Mouse (Mus musculus) lung, adult 2 months (tissue): Measurements from ENCODE around the gene Layn. TPM values are rescaled to one million over a fixed set of nuclear protein-coding genes. Genes with fewer than 3 reads are reported as not detected.
A peak's percentile ranks its signal among the peaks of the same experiment; 100 is the strongest.

Experiments used
- DNase-seq: peaks from one replicate; pipeline ENCODE4 v3.0.0; 2022
- H3K4me1 ChIP-seq: fragments of 200-500 bp; 2 replicates; pipeline ENCODE4 v1.6.1; 2011; ENCODE audit warnings: low read length; ENCODE audit not compliant: control insufficient read depth, insufficient read depth
- H3K4me3 ChIP-seq: fragments of 200-500 bp; replicated peaks from 2 replicates; pipeline ENCODE3; 2011; ENCODE audit warnings: low read depth, mild to moderate bottlenecking, control low read depth, low read length; ENCODE audit errors: extremely low read depth
- CTCF ChIP-seq: fragments of 200-500 bp; IDR thresholded peaks from 2 replicates; pipeline ENCODE4 v1.5.1; 2011; ENCODE audit warnings: mild to moderate bottlenecking, low read length, control low read depth; ENCODE audit not compliant: insufficient read depth
- POLR2A ChIP-seq: fragments of 200-500 bp; IDR thresholded peaks from 2 replicates; pipeline ENCODE4 v1.6.1; 2011; ENCODE audit warnings: low read depth, mild to moderate bottlenecking, control low read depth, low read length, borderline replicate concordance; ENCODE audit errors: extremely low read depth
- WGBS: fragments of 180-500 bp; shearing (Covaris S2); methylation state at CpG from one replicate; pipeline ENCODE4 v1.1.7; 2018; 5-methylcytosine and 5-hydroxymethylcytosine counted together
- polyA plus RNA-seq: library from polyadenylated mRNA; depleted of rRNA; stranded (reverse); fragments of >200 nt; gene quantifications from 2 replicates; pipeline ENCODE4 v1.2.3, GENCODE M21; 2012

Gene Layn
- polyA plus RNA-seq, 1 experiment: 9.9 TPM

GRCm38 (mm10) chr9:51076300-51076978, 455 bp downstream of the Layn start:
- TF ChIP-seq POLR2A (no peak), CTCF (no peak)
- Histone ChIP-seq H3K4me3 (peak overlapping the region; percentile 85), H3K4me1 (peaks cover 3% of the 10 kb centered on the region)
- under 1% methylated on average over 17 of the region's 17 CpGs for WGBS
- peak; percentile 31 for DNase-seq

- Histone ChIP-seq H3K4me1 (peaks cover 3% of the 10 kb centered on the region), H3K4me3 (peak overlapping the region; percentile 39)
- DNase-seq: peak; percentile 9
- TF ChIP-seq CTCF (no peak), POLR2A (no peak)
- WGBS: 25% methylated on average over 3 of the region's 3 CpGs
These were observed 1.1 kb downstream of the Layn start for GRCm38 (mm10) chr9:51075780-51076179.

GRCm38 (mm10) chr9:51070801-51071200, 6.1 kb downstream of the Layn start:
- Histone ChIP-seq H3K4me1 (no peaks in the 10 kb centered on the region), H3K4me3 (no peak overlapping the region)
- TF ChIP-seq POLR2A (no peak), CTCF (no peak)
- no peak for DNase-seq
- 93% methylated on average over 4 of the region's 4 CpGs for WGBS

GRCm38 (mm10) chr9:51068202-51068601, 8.7 kb downstream of the Layn start:
- H3K4me1 ChIP-seq: no peaks in the 10 kb centered on the region
- 64% methylated on average over 3 of the region's 3 CpGs for WGBS
- TF ChIP-seq POLR2A (no peak), CTCF (no peak)
- DNase-seq: no peak
- H3K4me3 ChIP-seq: no peak overlapping the region

GRCm38 (mm10) chr9:51060601-51061000, 16.3 kb downstream of the Layn start, which contains the start of gene Btg4:
Btg4 (plus strand) TSS chr9:51060901.
- TF ChIP-seq POLR2A (no peak), CTCF (no peak)
- Histone ChIP-seq H3K4me3 (no peak within 1 kb of the TSS), H3K4me1 (no peaks in the 10 kb centered on the region)
- DNase-seq: no peak
- 93% methylated on average over 2 of the region's 2 CpGs for WGBS

- no peak for DNase-seq
- H3K4me1 ChIP-seq: no peaks in the 10 kb centered on the region
- 59% methylated on average over 4 of the region's 4 CpGs for WGBS
These were observed 17.9 kb downstream of the Layn start for GRCm38 (mm10) chr9:51058951-51059521.

GRCm38 (mm10) chr9:51056360-51057324, 20.3 kb downstream of the Layn start:
- DNase-seq: no peak
- WGBS: 65% methylated on average over 3 of the region's 3 CpGs
- TF ChIP-seq POLR2A (no peak), CTCF (no peak)
- no peak overlapping the region for H3K4me3 ChIP-seq
- no peaks in the 10 kb centered on the region; the same call in 1 of the 2 replicates for H3K4me1 ChIP-seq

More at GRCm38 (mm10) chr9:51058951-51059521, 17.9 kb downstream of the Layn start:
- TF ChIP-seq POLR2A: no peak
- TF ChIP-seq CTCF: no peak
- H3K4me3 ChIP-seq: no peak overlapping the region

- DNase-seq: no peak
- no peak overlapping the region for H3K4me3 ChIP-seq
- no peaks in the 10 kb centered on the region; the same call in 1 of the 2 replicates for H3K4me1 ChIP-seq
- TF ChIP-seq POLR2A: no peak
- TF ChIP-seq CTCF: no peak
- 39% methylated on average over 3 of the region's 3 CpGs for WGBS
These were observed 24.7 kb downstream of the Layn start for GRCm38 (mm10) chr9:51052180-51052579.

GRCm38 (mm10) chr9:51042136-51042535, 34.8 kb downstream of the Layn start:
- Histone ChIP-seq H3K4me1 (no peaks in the 10 kb centered on the region), H3K4me3 (no peak overlapping the region)
- DNase-seq: no peak
- no peak for TF ChIP-seq CTCF
- TF ChIP-seq POLR2A: no peak
- WGBS: 65% methylated on average over 6 of the region's 6 CpGs
